Mouse (Mus musculus): ENCODE measurements around the gene Msantd2. TPM values are rescaled to one million over a fixed set of nuclear protein-coding genes. Genes with fewer than 3 reads are reported as not detected.

Gene Msantd2
- polyA plus RNA-seq, 1 experiment from 2014 or later = 27.9 TPM

DNA sequence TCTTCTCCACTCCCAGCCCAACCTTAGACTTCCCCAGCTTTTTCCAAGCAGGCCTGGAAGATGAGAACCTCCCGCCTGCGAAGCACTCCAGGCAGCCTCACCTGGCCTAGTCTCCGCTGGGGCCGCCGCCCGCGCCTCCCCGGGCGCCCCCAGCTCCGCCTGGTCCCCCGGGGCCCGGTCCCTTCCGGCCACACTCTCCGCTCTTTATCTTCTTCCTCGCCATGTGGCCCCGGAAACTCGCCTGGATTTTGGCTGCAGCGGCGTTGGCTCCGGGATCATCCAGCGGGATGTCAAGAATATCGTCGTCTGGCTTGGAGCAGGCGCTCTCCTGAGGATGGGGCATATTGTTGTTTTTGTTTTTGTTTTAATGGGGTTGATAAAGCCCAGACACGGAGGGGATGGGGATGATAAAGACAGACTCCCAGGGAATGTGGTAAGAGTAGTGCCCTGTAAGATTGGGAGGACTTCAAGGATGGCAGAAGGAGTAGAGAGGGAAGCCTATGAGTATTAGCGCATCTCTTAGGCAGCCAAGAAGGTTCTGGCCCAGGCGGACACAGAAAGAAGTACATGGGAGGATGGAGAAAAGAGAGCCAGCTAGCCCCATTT is 56.8 kb downstream of the Msantd2 start:
- H3K9ac ChIP-seq = no peak overlapping the region
- peak overlapping the region; percentile 15; the same call in 1 of the 2 replicates for H3K4me2 ChIP-seq
- H3K4me1 ChIP-seq (replicated peaks) = peaks cover 21% of the 10 kb centered on the region
- H3K9me3 ChIP-seq = no peaks in the 10 kb centered on the region
- H3K36me3 ChIP-seq = no peaks in the 10 kb centered on the region
- no peak overlapping the region for H3K4me3 ChIP-seq
- H3K27ac ChIP-seq (replicated peaks) = no peak overlapping the region
- H3K27me3 ChIP-seq = peaks cover 71% of the 10 kb centered on the region
- WGBS = 9% methylated on average over 27 of the region's 27 CpGs
- ATAC-seq (ENCODE audit: low FRiP score, low read depth) = no peak

DNA sequence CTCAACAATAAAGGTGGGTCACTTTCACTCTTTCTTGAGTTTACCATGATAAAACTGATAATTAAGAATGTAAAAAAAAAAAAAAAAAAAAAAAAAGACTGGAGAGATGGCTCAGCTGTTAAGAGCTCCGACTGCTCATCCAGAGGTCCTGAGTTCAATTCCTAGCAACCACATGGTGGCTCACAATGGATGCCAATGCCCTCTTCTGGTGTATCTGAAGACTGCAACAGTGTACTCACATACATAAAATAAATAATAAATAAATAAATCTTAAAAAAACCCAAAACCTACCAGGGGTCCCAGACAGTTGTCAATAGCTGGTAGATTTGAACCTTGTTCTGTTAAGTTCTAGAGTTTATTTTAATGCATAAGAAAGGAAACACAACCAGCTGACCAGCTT is 57.8 kb downstream of the Msantd2 start:
- ATAC-seq (ENCODE audit: low FRiP score, low read depth) = no peak
- Histone ChIP-seq H3K9ac (no peak overlapping the region), H3K27me3 (peaks cover 80% of the 10 kb centered on the region), H3K4me2 (no peak overlapping the region), H3K36me3 (no peaks in the 10 kb centered on the region), H3K4me1 (replicated peaks) (peaks cover 24% of the 10 kb centered on the region), H3K27ac (replicated peaks) (no peak overlapping the region), H3K4me3 (no peak overlapping the region), H3K9me3 (no peaks in the 10 kb centered on the region)
- 67% methylated on average over 1 of the region's 1 CpGs for WGBS

DNA sequence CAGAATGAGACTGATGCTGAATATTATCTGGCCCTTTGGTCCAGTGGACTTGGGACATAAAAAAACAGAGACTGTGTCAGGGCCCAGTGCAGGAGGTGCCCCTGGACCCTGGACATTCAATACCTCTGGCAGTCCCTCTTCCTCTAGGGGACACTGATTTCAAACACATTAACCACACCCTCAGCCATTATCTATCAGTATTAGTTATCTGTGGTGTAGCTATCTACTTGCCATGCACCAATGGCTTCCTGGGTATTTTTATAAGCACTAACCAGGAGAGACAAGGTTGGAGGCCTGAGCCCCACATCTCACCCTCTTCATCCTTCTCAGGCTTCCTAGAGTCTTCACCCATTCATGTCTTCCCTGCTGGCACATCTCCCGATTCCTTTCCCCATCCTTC is 61.3 kb downstream of the Msantd2 start:
- 76% methylated on average over 1 of the region's 1 CpGs for WGBS
- H3K4me1 ChIP-seq (replicated peaks) = peaks cover 22% of the 10 kb centered on the region
- ATAC-seq (ENCODE audit: low FRiP score, low read depth) = no peak
- H3K27me3 ChIP-seq = peaks cover 87% of the 10 kb centered on the region
- no peaks in the 10 kb centered on the region for H3K36me3 ChIP-seq
- H3K9ac ChIP-seq = no peak overlapping the region
- H3K9me3 ChIP-seq = no peaks in the 10 kb centered on the region
- H3K27ac ChIP-seq (replicated peaks) = no peak overlapping the region
- no peak overlapping the region for H3K4me2 ChIP-seq
- no peak overlapping the region for H3K4me3 ChIP-seq

DNA sequence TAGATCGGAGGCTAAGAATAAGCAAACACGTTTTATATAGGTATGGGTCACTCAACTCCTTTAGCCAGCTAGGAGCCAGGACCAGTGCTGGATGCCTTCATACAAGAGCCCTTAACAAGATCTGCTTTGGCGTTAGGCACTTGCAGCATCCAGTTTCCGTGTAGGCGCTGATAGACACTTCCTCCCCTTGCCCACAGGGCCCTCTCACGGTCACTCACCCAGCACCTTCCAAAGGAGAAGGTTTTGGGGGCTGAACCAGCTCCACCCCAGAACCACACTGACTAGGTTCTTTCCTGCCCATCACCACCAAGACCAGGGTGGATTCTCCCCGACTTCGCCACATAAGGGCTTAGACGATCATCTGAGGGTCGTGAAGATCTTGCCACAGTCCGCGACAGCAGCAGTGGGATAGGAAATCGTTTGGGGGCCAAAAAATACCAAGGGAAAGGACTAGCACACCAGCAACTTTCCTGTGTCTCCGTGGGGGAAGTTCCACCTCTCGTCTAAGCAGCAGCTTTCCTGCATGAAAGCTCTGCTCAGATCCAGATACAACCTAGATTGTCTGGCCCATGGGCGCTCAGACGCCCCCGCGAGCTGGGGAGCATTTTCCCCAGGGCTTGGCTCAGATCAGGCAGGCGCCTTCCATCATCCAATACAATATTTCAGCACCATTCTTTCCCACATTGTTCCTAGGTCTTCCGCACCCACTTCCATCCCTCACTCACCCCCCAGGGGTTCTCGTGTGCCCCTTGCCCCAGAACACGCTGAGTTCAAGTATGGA is 62.8 kb downstream of the Msantd2 start:
- 2% methylated on average over 23 of the region's 23 CpGs for WGBS
- H3K27me3 ChIP-seq = peaks cover 76% of the 10 kb centered on the region
- ATAC-seq (ENCODE audit: low FRiP score, low read depth) = no peak

DNA sequence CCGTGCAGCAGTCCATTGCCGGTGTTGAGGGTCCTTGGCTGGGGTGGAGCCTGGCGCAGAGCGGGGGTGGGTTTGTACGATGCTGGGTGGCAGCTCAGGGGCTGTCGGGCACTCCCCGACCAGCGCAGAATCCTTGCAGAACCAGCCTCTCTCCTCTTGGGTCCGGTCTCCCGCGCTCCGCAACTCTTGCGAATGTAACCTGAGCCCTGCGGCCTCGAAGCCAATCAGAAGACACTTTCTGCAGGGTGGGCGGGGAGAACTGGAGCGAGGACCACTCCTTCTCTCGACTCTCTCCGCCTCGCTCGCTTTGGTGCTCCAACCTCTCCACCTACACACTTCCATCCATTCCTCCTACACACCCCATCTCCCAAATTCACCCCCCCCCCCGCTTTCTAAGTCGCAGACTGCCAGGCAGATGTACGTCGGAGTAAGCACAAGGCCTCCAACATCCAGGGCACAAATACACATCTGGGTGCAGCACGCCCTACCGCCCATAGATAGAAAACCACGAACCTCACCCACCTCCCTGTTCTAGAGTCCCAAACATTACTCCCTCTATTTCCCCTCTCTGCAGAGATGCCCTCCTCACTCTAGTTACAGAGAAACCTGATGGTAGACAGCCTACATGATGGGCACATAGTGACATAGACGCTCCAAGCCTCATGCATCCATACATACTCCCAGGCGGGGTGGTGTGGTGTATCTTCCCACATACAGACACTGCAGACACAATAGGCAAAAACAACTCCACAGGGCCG is 63.6 kb downstream of the Msantd2 start, which contains the start of gene Nrgn:
Nrgn (minus strand) TSS at position 369 of the 758 bp plus-strand sequence.
- Histone ChIP-seq H3K4me1 (replicated peaks) (peaks cover 15% of the 10 kb centered on the region), H3K9ac (peak within 1 kb of the TSS; percentile 39; the same call in 1 of the 2 replicates), H3K36me3 (no peaks in the 10 kb centered on the region), H3K4me3 (peak within 1 kb of the TSS; percentile 46), H3K27me3 (peaks cover 69% of the 10 kb centered on the region), H3K4me2 (peak within 1 kb of the TSS; percentile 97), H3K27ac (replicated peaks) (no peak within 1 kb of the TSS), H3K9me3 (no peaks in the 10 kb centered on the region)
- ATAC-seq (ENCODE audit: low FRiP score, low read depth) = peak; percentile 91
- 4% methylated on average over 31 of the region's 31 CpGs for WGBS

More for the DNA sequence above, 62.8 kb downstream of the Msantd2 start:
- Histone ChIP-seq H3K9ac (peak overlapping the region; percentile 39; the same call in 1 of the 2 replicates), H3K4me3 (peak overlapping the region; percentile 46), H3K36me3 (no peaks in the 10 kb centered on the region), H3K9me3 (no peaks in the 10 kb centered on the region), H3K4me2 (peak overlapping the region; percentile 97), H3K27ac (replicated peaks) (no peak overlapping the region), H3K4me1 (replicated peaks) (peaks cover 15% of the 10 kb centered on the region)

DNA sequence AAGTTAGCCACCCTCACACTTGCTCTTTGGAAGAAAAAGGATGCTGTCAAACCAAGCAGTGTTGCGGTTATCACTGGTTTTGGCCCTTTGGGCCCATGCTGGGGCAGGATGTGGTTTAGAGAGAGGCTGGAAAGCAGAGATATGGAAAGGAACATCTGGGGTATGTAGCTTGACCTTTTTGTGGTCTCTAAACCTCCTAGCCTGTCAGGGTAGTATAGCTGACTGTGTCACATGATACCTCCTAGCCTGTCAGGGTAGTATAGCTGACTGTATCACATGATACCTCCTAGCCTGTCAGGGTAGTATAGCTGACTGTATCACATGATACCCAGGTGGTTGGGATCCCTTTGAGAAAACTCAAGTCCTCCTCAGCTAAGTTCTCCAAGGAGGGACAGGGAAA is 65.2 kb downstream of the Msantd2 start:
- 95% methylated on average over 1 of the region's 1 CpGs for WGBS
- H3K27me3 ChIP-seq = peaks cover 57% of the 10 kb centered on the region

DNA sequence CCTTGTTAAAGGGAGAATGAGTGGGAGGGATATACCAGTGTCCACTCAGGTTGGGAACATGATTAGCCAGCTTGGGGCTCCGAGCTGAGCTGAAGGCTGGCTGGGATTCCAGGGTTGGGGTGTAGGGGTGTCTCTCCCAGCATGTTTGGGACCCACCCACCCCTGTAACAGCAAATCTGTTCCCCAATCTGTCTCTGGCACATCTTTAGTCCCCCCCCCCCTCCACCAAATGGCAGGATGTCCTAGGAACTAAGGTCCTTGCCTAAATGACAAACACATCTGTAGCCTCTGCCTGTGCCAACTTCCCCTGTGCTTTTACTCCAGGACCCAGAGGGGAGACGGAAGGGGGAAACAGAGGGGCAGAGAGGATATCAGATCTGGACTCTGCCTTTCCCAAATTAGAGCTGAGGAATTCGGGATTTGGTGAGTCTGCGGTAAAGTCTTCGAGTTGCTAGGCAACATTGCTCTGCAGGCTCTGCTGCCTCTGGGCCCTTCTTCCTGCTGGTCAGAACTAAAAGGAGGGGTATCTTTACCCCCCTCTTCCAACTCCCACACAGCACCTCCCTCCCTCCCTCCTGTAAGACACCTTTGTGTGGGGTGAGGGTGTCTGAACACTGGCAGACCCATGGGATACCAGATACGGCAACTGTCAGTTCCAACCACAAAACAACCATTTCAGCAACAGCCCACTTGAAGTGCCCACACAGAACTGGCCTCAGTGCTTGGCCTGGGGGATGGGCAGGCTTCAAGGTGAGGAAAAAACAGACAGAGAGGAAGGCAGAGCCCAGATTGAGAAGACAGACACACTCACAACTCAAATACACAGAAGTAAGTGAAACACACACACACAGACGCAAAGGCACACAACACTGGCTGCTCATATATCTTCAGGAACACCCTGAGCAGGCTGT is 66.0 kb downstream of the Msantd2 start, which contains the start of gene Siae:
Siae (plus strand) TSS at position 861 of the 911 bp plus-strand sequence.
- Histone ChIP-seq H3K4me1 (replicated peaks) (peaks cover 15% of the 10 kb centered on the region), H3K27me3 (peaks cover 49% of the 10 kb centered on the region), H3K36me3 (no peaks in the 10 kb centered on the region), H3K27ac (replicated peaks) (no peak within 1 kb of the TSS), H3K4me2 (no peak within 1 kb of the TSS), H3K9ac (no peak within 1 kb of the TSS), H3K9me3 (no peaks in the 10 kb centered on the region), H3K4me3 (no peak within 1 kb of the TSS)
- 27% methylated on average over 7 of the region's 7 CpGs for WGBS
- ATAC-seq (ENCODE audit: low FRiP score, low read depth) = no peak

More for the DNA sequence above, 65.2 kb downstream of the Msantd2 start:
- Histone ChIP-seq H3K4me3 (no peak overlapping the region), H3K4me2 (no peak overlapping the region), H3K9ac (no peak overlapping the region), H3K36me3 (no peaks in the 10 kb centered on the region), H3K9me3 (no peaks in the 10 kb centered on the region), H3K27ac (replicated peaks) (no peak overlapping the region), H3K4me1 (replicated peaks) (peaks cover 15% of the 10 kb centered on the region)
- ATAC-seq (ENCODE audit: low FRiP score, low read depth) = no peak

DNA sequence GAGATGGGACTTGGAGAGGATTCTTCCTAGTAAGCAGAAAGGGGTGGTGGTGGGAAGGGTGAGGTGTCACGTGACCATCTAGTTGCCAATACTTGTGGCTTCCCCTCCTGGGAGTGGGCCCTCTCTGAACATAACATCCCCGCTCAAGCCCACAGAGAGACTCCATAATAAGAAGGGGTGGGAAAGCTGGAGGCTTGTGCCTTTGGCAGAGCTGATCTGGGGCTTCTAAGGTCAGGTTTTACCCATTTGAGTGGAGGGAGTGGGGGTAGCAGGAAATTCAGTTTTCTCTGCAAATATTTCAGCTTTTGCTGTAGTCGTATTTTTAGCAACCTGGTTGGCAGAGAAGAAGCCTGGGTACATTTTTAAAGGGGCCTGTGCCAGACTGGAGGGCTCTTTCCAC is 67.2 kb downstream of the Msantd2 start:
- ATAC-seq (ENCODE audit: low FRiP score, low read depth) = no peak
- Histone ChIP-seq H3K4me2 (no peak overlapping the region), H3K4me1 (replicated peaks) (peaks cover 15% of the 10 kb centered on the region), H3K27me3 (peaks cover 36% of the 10 kb centered on the region), H3K9me3 (no peaks in the 10 kb centered on the region), H3K27ac (replicated peaks) (no peak overlapping the region), H3K4me3 (no peak overlapping the region), H3K36me3 (no peaks in the 10 kb centered on the region), H3K9ac (no peak overlapping the region)
- 74% methylated on average over 3 of the region's 3 CpGs for WGBS

DNA sequence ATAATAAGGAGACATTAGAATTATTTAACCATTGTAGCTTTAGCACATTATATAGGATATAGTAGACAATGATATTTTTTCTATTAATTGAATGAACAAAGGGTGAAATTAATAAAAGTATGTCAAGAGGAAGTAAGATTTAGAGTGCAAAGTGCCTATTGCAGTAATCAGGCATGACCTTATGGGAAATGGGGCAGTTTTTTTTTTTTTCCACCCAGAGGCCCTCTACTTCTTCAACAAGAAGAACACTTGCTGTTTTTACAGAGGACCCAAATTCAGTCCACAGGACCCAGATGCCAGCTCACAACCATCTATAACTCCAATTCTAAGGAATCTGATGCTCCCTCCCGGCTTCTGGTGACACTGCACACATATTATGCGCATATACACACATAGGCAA is 71.5 kb downstream of the Msantd2 start:
- Histone ChIP-seq H3K9ac (no peak overlapping the region), H3K9me3 (no peaks in the 10 kb centered on the region), H3K4me3 (no peak overlapping the region), H3K36me3 (no peaks in the 10 kb centered on the region), H3K4me2 (no peak overlapping the region), H3K4me1 (replicated peaks) (no peaks in the 10 kb centered on the region), H3K27ac (replicated peaks) (no peak overlapping the region), H3K27me3 (peaks cover 2% of the 10 kb centered on the region; the same call in 1 of the 2 replicates)
- ATAC-seq (ENCODE audit: low FRiP score, low read depth) = no peak
- WGBS = 87% methylated on average over 2 of the region's 2 CpGs

DNA sequence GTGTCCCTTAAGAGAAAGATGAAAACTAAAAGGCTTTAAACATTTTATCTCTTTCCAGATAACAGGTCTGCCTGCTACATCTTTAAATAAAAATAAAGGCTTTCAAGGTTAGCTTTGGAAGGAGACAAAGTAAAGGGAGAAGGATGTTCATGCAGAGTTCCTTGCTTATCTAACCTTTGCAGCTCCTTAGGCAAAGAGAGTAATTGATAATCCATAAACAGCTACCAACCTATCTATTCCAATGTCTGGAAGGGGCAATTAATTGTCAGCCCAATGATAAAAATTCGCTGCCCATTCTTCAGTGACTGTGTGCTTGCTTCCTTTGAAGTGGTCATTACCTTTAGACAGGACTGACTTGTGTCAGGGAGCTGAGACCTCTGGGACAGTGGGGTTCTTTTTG is 74.7 kb downstream of the Msantd2 start:
- Histone ChIP-seq H3K9me3 (no peaks in the 10 kb centered on the region), H3K4me1 (replicated peaks) (peaks cover 7% of the 10 kb centered on the region), H3K4me3 (no peak overlapping the region), H3K9ac (no peak overlapping the region), H3K27ac (replicated peaks) (no peak overlapping the region), H3K36me3 (no peaks in the 10 kb centered on the region), H3K4me2 (no peak overlapping the region), H3K27me3 (no peaks in the 10 kb centered on the region)
- no peak for ATAC-seq (ENCODE audit: low FRiP score, low read depth)
- WGBS = 70% methylated on average over 1 of the region's 1 CpGs

DNA sequence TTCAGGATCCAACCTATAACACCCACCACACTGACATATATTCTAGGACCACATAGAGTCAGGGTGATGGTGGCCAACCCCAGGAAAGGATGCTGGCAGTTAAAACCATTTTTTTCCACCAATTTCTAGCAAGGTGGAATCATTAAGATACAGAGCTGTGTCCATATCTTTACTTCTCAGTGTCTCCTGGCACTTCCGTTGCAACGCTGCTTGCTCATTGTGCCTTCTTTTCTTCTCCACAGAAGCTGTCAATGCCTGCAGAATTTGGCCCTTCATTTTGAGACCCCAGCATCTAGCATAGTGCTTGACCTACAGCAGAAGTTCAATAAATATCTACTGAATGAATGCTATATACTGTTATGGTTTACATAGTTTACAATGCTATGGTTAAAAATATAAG is 77.9 kb downstream of the Msantd2 start:
- H3K4me2 ChIP-seq = no peak overlapping the region
- ATAC-seq (ENCODE audit: low FRiP score, low read depth) = no peak
- 87% methylated on average over 2 of the region's 2 CpGs for WGBS
- no peak overlapping the region for H3K9ac ChIP-seq
- no peaks in the 10 kb centered on the region for H3K9me3 ChIP-seq
- no peaks in the 10 kb centered on the region for H3K36me3 ChIP-seq
- H3K4me3 ChIP-seq = no peak overlapping the region
- no peak overlapping the region for H3K27ac ChIP-seq (replicated peaks)
- peaks cover 7% of the 10 kb centered on the region for H3K4me1 ChIP-seq (replicated peaks)
- H3K27me3 ChIP-seq = no peaks in the 10 kb centered on the region
